Mouse (Mus musculus): ENCODE measurements around the gene Gsx1.

Gsx1 gene

DNA sequence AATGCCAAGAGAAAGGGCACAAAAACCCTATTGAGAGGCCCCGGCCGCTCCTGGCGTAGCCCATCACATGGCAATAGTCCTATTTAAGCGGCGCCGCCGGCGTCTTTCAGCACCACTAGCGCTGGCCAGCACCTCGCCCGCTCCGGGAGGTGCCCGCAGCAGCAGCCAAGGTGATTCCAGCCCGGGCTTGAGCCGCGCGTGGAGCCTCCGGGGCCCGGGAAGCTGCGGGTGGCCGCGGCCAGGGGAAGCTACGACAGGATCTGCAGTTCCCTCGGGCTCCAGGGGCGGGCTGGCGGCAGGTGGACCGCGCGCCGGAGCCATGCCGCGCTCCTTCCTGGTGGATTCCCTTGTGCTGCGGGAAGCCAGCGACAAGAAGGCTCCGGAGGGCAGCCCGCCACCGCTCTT lies at the start of gene Gsx1:
TSS of gene Gsx1 (plus strand) at position 126 of the 405 bp plus-strand sequence.
- peak; percentile 54 to 73 for DNase-seq (ENCODE audit: low spot score in 2 of 2)

DNA sequence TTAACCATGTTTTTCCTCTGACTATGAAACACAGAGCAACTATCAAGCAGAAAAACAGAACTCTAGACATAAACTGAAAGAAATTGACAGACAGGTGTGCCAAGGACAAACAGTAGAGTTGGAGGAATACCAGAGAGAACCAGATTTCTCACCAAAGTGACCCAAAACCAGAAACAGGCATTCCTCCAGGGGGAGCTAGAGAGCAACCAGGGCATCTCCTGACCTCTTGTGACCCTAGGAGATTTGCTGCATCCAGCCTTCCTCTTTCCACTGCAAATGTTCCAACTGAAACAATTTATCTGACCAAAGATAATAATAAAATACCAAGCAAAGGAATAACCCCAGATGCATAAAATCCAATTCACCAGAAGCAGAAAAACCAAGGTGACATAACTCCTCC lies 41.2 kb upstream of the Gsx1 start:
- DNase-seq (ENCODE audit: low spot score in 2 of 2): no peak

- no peak for DNase-seq (ENCODE audit: low spot score in 2 of 2)
Observed at GRCm38 (mm10) chr5:147154806-147155371, 33.6 kb upstream of the Gsx1 start.

DNA sequence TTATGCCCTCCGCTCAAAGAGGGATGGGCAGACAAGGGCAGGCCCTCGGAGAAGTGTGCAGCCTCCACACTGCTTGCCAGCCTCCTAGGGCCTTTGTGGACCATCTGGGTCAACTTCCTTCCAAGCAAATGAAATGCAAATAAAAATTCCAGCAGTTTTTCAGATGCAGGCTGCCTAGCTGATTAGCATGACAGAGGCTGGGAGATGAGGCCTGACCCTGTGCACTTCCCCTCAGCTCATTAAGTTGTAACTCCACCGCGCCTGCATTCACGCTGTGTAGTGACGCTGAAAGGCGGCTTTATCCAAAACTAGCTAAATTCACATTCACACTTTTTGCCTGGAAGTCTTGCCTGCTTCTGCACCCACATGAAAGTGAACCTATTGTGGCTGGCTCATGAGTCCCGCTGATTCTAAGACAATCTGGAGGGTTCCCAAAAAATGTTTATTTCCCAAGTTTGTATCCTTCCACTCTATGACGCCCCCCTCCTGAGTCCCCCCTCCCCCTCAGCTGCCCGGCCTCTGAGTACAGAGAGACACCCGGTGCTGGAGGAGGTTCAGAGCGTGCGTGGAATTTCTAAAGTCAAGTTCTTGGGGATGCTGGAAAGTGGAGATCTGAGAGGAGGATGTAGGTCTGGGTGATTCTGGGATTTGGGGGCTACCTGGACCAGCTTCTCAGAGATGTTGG lies 32.9 kb upstream of the Gsx1 start:
- DNase-seq (ENCODE audit: low spot score in 2 of 2): no peak

GRCm38 (mm10) chr5:147156376-147156775 lies 32.1 kb upstream of the Gsx1 start:
- no peak for DNase-seq (ENCODE audit: low spot score in 2 of 2)

- DNase-seq (ENCODE audit: low spot score in 2 of 2): no peak
Observed at GRCm38 (mm10) chr5:147157441-147157840, 31.1 kb upstream of the Gsx1 start.

GRCm38 (mm10) chr5:147159320-147159719 lies 29.2 kb upstream of the Gsx1 start:
- no peak for DNase-seq (ENCODE audit: low spot score in 2 of 2)

DNA sequence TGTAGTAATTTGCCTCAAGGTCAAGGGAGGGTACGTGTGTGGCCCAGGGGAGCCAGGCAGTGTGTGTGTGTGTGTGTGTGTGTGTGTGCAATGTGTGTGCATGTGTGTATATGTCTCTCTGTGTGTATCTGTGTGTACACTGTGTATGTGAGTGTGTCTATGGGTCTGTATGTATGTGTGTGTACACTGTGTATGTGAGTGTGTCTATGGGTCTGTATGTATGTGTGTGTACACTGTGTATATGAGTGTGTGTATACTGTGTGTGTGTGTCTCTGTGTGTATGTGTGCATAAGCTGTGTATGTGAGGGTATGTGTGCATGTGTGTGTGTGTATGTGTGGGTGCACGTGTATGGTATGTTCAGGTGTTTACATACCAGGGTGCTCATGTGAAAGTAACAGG lies 28.7 kb upstream of the Gsx1 start:
- DNase-seq (ENCODE audit: low spot score in 2 of 2): no peak

GRCm38 (mm10) chr5:147165060-147165459 lies 23.4 kb upstream of the Gsx1 start:
- no peak for DNase-seq (ENCODE audit: low spot score in 2 of 2)

- DNase-seq (ENCODE audit: low spot score in 2 of 2): no peak
Observed at GRCm38 (mm10) chr5:147170088-147170487, 18.4 kb upstream of the Gsx1 start.

DNA sequence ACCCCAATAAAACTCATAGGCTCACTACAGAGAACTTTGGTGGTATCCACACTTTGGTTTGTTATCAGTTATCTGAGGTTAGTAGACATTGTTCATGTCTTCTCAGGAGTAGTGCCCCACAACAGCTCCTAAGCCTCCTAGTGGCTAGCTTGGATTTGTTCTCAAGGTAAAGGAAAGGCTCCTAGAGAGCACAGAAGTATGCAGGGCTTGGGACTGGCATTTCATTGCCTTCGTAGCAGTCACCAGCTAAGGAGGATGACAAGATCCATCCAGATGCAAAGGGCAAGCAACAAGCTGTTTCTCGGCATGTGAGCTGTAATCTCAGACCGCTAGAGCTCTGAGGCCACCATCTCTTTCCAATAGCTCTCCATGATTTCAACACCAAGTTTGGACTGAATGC lies 14.4 kb upstream of the Gsx1 start:
- no peak for DNase-seq (ENCODE audit: low spot score in 2 of 2)

DNA sequence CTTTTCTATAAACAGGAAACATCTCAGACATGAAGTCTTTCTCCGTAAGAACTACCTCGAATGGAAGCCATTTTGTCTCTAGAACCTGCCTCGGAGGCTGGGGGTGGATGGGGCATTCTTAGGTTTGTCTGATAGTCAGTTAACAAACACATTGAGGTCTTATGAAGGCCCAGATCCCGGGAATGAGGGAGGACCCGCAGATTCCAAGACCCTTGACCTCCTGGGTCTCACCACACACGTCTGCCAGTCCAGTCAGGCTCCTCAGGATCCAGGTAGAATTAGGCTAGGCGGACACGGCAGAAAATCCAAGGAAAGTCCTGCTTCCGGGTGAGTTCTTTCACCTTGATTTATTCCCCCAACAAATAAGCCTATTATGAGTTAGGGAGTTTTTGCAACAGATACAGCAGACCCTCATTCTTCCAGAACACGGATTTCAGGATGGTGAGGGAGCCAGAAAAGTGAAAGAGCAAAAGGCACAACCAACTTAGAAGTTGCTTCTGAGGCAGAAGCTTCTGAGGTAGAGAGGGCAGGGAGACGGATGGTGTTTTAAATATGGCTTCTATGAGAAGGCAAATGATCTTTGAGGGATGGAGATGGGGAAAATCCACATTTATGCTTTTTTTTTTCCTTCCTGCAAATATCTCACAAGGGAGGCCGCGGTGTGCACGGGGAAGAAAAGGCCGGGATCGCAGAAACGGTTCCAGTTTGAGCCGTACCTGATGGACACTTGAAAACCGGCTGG lies 3.2 kb upstream of the Gsx1 start:
- DNase-seq (ENCODE audit: low spot score in 2 of 2): peak in 1 of 2 experiments; percentile 54

GRCm38 (mm10) chr5:147186001-147186431 lies 2.5 kb upstream of the Gsx1 start:
- DNase-seq (ENCODE audit: low spot score in 2 of 2): no peak

- DNase-seq (ENCODE audit: low spot score in 2 of 2): peak in 1 of 2 experiments; percentile 52
Observed at GRCm38 (mm10) chr5:147186781-147187551, 1.5 kb upstream of the Gsx1 start.

- peak in 1 of 2 experiments; percentile 44 for DNase-seq (ENCODE audit: low spot score in 2 of 2)
Observed at GRCm38 (mm10) chr5:147187552-147188170, 835 bp upstream of the Gsx1 start.

- peak in 1 of 2 experiments; percentile 58 for DNase-seq (ENCODE audit: low spot score in 2 of 2)
Observed at GRCm38 (mm10) chr5:147189156-147189555, 660 bp downstream of the Gsx1 start.

DNA sequence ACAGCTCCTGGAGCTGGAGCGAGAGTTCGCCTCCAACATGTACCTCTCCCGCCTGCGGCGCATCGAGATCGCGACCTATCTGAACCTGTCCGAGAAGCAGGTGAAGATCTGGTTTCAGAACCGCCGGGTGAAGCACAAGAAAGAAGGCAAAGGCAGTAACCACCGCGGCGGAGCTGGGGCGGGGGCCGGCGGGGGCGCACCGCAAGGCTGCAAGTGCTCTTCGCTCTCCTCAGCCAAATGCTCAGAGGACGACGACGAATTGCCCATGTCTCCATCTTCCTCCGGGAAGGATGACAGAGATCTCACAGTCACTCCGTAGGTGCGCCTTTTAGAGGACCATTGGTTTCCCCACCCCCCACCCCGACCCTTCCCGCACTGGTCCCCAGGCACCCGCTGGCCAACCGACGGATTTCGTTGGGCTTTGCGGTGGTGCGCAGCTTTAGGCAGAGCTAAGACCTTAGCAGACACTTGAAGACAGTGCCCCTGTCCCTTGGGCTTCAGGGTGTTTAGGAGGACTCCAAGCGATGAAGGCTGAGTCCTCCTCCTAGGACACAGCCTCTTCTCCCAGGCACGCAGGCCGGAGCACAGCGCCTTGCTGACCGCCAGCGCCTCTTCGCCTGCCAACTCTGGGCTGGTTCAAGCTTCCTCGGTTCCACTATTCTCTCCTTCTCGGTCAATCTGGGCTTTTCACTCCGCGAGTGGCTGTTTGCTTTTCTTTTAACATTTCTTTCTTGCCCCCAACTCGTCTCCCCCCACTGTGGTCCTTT lies 1.5 kb downstream of the Gsx1 start:
- peak in 1 of 2 experiments; percentile 56 for DNase-seq (ENCODE audit: low spot score in 2 of 2)

DNA sequence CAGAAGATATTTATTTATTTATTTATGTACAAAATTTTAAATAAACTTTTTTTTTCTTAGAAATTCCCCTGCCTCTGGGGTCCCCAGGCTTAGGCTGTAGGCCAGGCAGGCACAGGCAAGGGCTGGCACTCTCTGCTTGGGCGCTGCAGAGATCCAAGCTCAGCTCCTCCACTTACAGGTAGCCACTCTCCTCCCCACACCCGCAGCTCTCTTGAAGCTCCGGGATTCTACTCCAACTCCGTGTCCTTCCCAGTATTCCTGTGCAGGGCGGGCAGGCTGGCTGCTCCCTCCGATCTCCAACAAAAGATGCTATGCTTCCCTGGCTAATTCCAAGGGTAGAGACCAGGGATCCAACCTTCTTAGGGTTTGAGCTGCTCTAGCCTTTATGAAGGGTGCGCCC lies 2.4 kb downstream of the Gsx1 start:
- DNase-seq (ENCODE audit: low spot score in 2 of 2): peak in 1 of 2 experiments; percentile 51

DNA sequence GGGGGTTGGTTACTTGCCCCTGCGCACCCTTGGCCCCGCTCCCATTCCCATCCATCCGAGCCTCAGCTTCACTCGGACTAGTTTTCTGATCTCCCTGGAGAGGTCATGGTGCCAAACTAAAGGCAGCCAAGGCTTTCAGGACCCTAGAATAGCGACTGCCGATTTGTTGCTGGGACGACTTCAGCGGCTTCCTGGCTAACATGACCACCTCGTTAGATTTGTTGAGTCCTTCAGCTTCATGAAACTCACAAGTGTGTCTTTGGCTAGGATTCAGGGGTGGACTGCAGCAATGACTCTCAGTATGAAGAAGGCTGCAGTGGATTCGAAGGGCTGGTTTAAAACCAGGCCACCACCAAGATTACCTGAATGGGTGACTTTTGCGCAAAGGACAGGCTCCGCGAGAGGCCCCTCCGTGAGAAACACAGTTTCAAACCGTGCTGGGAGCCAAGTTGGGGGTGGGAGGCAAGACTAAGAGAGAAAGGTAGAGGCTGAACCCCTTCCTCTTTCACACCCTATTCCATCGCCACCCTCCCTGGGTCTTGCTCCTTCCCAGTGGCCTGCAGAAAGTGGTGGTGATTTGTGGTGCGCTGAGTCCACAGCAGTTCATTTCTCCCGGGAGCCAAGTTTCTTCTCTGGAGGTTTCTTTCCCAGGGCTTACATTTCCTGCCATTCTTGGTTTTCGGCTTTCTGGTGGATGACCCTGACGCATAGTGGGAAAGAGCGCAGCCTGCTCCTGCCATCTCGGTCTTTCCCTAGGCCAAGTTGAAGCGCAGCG lies 3.5 kb downstream of the Gsx1 start:
- DNase-seq (ENCODE audit: low spot score in 2 of 2): peak in 1 of 2 experiments; percentile 56

DNA sequence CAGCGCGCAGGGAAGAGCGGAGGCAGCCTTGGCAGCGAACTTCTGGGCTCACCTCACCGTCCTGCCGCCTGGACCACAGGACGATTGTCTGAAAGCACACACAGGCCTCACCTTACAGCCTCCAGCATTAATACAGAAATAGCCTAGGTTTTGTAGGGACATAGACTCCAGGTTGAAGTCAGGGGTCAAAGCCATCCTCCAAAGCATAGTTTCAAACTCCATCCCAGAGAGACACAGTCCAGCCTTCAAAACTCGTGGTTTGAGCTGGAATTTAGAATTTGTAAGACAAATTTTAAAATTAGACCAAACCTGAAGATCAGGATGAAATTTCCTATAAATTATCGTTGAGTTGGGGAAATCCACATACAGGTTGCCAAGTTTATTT lies 4.1 kb downstream of the Gsx1 start:
- no peak for DNase-seq (ENCODE audit: low spot score in 2 of 2)

Data from urinary bladder, postnatal 4 days (tissue).